Mouse (Mus musculus) megakaryocyte, embryonic 14.5 days (primary cell): ENCODE measurements around the gene Tcp11.

Experiments
- FLI1 ChIP-seq: IDR thresholded peaks from 2 replicates; pipeline ENCODE4 v1.6.1; 2012; ENCODE audit warnings: low read length, inconsistent platforms, mixed read lengths
- GATA1 ChIP-seq: IDR thresholded peaks from 3 replicates; pipeline ENCODE4 v1.6.1; 2012; ENCODE audit warnings: mixed read lengths, low read length, inconsistent platforms, borderline replicate concordance

GRCm38 (mm10) chr17:28084964-28085363, 4.5 kb upstream of the Tcp11 start:
- no peak for TF ChIP-seq FLI1
- TF ChIP-seq GATA1: no peak
